Mouse (Mus musculus) forebrain, embryonic 13.5 days (tissue): ENCODE measurements around the gene 9330182L06Rik. TPM values are rescaled to one million over a fixed set of nuclear protein-coding genes. Genes with fewer than 3 reads are reported as not detected.

ENCODE experiments used
- ATAC-seq: fragments of 200-750 bp; cut with Nextera tagmentation; 2 replicates; pipeline ENCODE4 v1.8.0; 2017
- H3K27ac ChIP-seq: fragments of 300-500 bp; sonication (generic); 2 replicates; pipeline ENCODE4 v1.5.1; 2015; ENCODE audit warnings: inconsistent platforms, mild to moderate bottlenecking, moderate library complexity
- H3K27me3 ChIP-seq: fragments of 300-500 bp; sonication (generic); 2 replicates; pipeline ENCODE4 v1.6.1; 2015; ENCODE audit warnings: mild to moderate bottlenecking, inconsistent platforms
- H3K36me3 ChIP-seq: fragments of 300-500 bp; sonication (generic); 2 replicates; pipeline ENCODE4 v1.6.1; 2015; ENCODE audit warnings: mild to moderate bottlenecking, inconsistent platforms; ENCODE audit not compliant: poor library complexity, severe bottlenecking
- H3K4me1 ChIP-seq: fragments of 300-500 bp; sonication (generic); 2 replicates; pipeline ENCODE4 v1.6.1; 2015; ENCODE audit warnings: inconsistent platforms
- H3K4me2 ChIP-seq: fragments of 300-500 bp; sonication (generic); 2 replicates; pipeline ENCODE4 v1.6.1; 2015; ENCODE audit warnings: inconsistent platforms, mild to moderate bottlenecking, moderate library complexity
- H3K4me3 ChIP-seq: fragments of 300-500 bp; sonication (generic); 2 replicates; pipeline ENCODE4 v1.5.1; 2015; ENCODE audit warnings: mild to moderate bottlenecking, inconsistent platforms
- H3K9ac ChIP-seq: fragments of 300-500 bp; sonication (generic); 2 replicates; pipeline ENCODE4 v1.6.1; 2015; ENCODE audit warnings: mild to moderate bottlenecking, inconsistent platforms
- H3K9me3 ChIP-seq: fragments of 300-500 bp; sonication (generic); replicated peaks from 2 replicates; pipeline ENCODE4 v1.6.1; 2016; ENCODE audit warnings: inconsistent platforms
- WGBS: fragments of 180-500 bp; shearing (Covaris S2); methylation state at CpG from one replicate; pipeline ENCODE4 v1.1.7; 2015; 5-methylcytosine and 5-hydroxymethylcytosine counted together
- microRNA counts: library from miRNA; unstranded; fragments of <30 nt; microRNA quantifications from one replicate; lab custom pipeline; 2016
- microRNA-seq: library from miRNA; unstranded; fragments of <30 nt; microRNA quantifications from one replicate; pipeline ENCODE4, GENCODE M21; 2016
- polyA plus RNA-seq: library from polyadenylated mRNA; unstranded; fragments of >200 nt; fragmentation: Nextera tagmentation; extraction: Ambion mirVana; gene quantifications from 2 replicates; pipeline ENCODE4 v1.2.1, GENCODE M21; 2015

The 9330182L06Rik gene
- polyA plus RNA-seq, 1 experiment from 2014 or later, result 4.9 TPM

DNA sequence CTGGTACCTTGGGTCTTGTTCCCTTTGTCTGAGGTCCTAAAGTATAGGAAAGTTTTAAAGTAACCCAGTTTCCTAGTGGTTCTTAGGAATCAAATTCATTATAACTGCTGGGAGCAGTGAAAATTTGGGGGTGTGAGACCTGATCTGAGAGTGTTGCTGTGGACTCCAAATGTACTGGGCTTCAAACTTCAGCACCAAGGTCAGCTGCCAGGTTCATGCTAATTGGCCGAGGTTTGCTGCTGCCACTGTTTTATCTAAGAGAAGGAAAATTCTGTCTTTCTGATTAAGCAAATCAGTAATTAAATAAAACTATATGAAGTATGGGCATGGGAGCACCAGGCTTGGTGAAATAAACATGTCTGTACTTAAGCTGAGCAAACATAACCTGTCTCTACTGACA, 180.2 kb downstream of the 9330182L06Rik start:
- Histone ChIP-seq H3K36me3 (no peaks in the 10 kb centered on the region), H3K4me2 (no peak overlapping the region), H3K9ac (no peak overlapping the region), H3K27ac (no peak overlapping the region), H3K4me1 (no peaks in the 10 kb centered on the region), H3K9me3 (no peaks in the 10 kb centered on the region), H3K27me3 (no peaks in the 10 kb centered on the region), H3K4me3 (no peak overlapping the region)
- ATAC-seq, result no peak
- WGBS, result 22% methylated on average over 1 of the region's 1 CpGs

DNA sequence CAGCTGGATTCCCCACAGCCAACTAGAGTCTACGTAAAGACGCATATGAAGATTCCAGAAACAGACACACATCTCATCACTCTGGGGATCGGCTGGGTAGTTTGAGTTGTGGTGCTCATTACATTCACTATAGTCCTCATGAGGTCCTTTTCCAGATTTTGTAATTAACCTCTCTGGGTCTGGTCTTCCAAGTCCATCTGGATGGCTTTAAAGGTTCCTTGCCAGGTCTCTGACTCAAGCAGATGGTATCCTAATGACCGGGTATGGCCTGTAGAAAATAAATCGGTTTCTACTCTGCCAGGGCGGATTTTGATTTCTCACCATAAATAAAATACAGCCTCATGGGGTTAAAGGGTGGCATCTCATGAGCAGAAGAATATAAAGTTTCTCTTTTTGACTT, 183.0 kb downstream of the 9330182L06Rik start:
- Histone ChIP-seq H3K4me2 (no peak overlapping the region), H3K27ac (no peak overlapping the region), H3K9ac (no peak overlapping the region), H3K4me3 (no peak overlapping the region), H3K36me3 (no peaks in the 10 kb centered on the region), H3K27me3 (no peaks in the 10 kb centered on the region), H3K4me1 (no peaks in the 10 kb centered on the region), H3K9me3 (no peaks in the 10 kb centered on the region)
- WGBS, result 91% methylated on average over 6 of the region's 6 CpGs
- no peak for ATAC-seq

DNA sequence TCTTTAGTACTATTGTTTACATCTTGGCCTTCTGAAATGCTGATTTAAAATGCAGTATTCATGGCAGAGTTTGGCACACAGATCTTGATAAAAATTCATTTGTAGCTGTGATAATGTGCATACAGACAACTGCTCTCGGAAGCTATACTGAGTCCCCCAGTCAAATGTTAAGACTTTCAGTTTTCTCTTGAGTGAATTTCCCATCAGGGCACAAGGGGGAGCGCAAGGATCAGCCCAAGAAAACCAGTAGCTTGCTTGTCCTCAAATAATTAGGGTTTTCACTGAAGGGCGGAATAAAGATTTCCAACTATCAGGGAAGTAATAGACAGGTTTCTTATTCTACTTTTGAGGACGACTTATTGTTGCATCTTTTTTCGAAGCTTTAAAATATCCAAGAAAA, 183.7 kb downstream of the 9330182L06Rik start:
- Histone ChIP-seq H3K9ac (no peak overlapping the region), H3K36me3 (no peaks in the 10 kb centered on the region), H3K27me3 (no peaks in the 10 kb centered on the region), H3K4me2 (no peak overlapping the region), H3K9me3 (no peaks in the 10 kb centered on the region), H3K4me3 (no peak overlapping the region), H3K27ac (no peak overlapping the region), H3K4me1 (no peaks in the 10 kb centered on the region)
- 65% methylated on average over 5 of the region's 5 CpGs for WGBS
- ATAC-seq, result no peak

DNA sequence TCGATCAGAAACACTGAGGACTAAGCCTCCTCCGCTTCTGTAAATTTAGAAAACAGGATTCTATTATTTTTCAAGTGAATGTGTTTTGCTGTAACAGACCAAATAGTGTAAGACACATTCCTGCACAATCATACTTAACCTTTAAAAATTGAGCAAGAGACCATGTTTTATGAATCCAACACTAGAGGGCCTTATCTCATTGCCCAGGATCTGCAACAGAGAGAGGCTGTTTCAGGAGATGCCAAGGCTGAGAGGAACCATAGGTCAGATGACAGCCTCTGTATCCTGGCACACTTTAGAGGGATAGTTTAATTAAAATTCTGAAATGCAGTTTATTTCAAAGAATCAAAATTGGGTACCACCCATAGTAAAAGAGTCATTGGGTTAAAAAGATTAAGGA, 187.4 kb downstream of the 9330182L06Rik start:
- Histone ChIP-seq H3K9ac (no peak overlapping the region), H3K4me2 (no peak overlapping the region), H3K9me3 (no peaks in the 10 kb centered on the region), H3K4me3 (no peak overlapping the region), H3K36me3 (no peaks in the 10 kb centered on the region), H3K27ac (no peak overlapping the region), H3K4me1 (no peaks in the 10 kb centered on the region), H3K27me3 (no peaks in the 10 kb centered on the region)
- WGBS, result 93% methylated on average over 2 of the region's 2 CpGs
- ATAC-seq, result no peak

DNA sequence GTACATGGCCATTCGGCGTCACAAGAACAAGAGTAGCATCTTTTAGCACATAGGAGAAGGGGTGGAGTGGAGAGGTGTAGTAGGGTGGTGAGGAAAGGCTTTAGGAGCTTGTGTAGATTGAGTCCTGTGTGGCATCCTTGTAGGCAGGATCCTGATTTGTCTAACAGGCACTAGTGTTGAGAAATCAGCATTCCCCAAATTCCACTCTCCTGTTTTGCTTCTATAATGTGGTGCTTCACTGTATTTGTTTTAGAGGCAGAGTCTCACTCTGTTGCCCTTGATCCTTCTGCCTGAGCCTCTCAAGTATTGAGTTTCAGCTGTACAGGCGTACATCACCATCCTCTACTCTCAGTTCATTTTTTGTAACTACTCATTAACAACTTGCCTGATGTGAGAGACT, 211.7 kb downstream of the 9330182L06Rik start:
- no peaks in the 10 kb centered on the region for H3K4me1 ChIP-seq
- WGBS, result 88% methylated on average over 3 of the region's 3 CpGs
- H3K9me3 ChIP-seq, result no peaks in the 10 kb centered on the region
- H3K4me2 ChIP-seq, result no peak overlapping the region
- no peak for ATAC-seq
- H3K4me3 ChIP-seq, result no peak overlapping the region
- no peaks in the 10 kb centered on the region for H3K36me3 ChIP-seq
- no peaks in the 10 kb centered on the region for H3K27me3 ChIP-seq
- H3K27ac ChIP-seq, result no peak overlapping the region
- H3K9ac ChIP-seq, result no peak overlapping the region

DNA sequence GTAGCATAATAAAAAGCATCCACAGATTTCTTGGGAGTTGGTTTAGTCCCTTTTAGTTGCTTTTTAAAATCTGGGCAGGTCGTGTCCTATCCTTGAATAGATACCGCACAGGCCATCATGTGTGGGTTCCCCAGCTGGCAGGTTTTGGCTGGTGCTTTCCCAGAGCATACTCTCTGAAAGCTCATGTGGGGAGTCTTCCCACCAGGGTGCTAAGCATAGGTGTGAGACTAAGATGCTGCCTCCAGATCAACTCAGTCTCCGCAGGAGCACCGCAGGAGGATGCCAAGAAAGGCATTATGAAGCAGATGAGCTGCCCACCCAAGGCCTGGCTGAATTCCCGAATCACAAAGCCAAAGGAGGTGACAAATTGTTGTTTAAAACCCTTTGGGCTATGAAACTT, 229.5 kb downstream of the 9330182L06Rik start:
- H3K27ac ChIP-seq, result no peak overlapping the region
- H3K4me3 ChIP-seq, result no peak overlapping the region
- no peak overlapping the region for H3K4me2 ChIP-seq
- H3K9me3 ChIP-seq, result no peaks in the 10 kb centered on the region
- no peaks in the 10 kb centered on the region for H3K27me3 ChIP-seq
- ATAC-seq, result no peak
- WGBS, result 29% methylated on average over 5 of the region's 5 CpGs
- no peaks in the 10 kb centered on the region for H3K4me1 ChIP-seq
- no peak overlapping the region for H3K9ac ChIP-seq
- H3K36me3 ChIP-seq, result no peaks in the 10 kb centered on the region

DNA sequence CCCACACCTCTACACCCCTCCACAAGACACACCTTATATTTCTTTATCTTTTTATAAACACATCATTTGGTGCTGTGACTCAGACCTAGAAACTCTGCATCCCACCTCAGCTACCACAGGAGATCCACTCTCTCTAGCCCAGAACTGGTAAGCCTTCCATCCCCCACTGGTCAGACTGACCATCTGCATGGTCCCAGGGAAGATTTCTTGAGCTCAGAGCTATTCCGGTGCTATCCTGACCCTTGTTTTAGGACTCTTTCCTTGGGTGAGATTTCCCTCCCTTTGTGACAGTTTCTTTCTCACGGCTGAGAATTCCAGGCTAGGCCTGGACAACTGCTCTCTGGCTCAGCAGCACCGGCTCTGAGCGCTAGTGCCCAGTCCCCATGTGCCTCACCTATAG, 231.3 kb downstream of the 9330182L06Rik start:
- H3K27me3 ChIP-seq, result no peaks in the 10 kb centered on the region
- H3K4me1 ChIP-seq, result no peaks in the 10 kb centered on the region
- H3K9me3 ChIP-seq, result no peaks in the 10 kb centered on the region
- H3K27ac ChIP-seq, result no peak overlapping the region
- ATAC-seq, result peak; percentile 27; the same call in 1 of the 2 replicates
- 72% methylated on average over 4 of the region's 4 CpGs for WGBS
- H3K4me2 ChIP-seq, result no peak overlapping the region
- H3K4me3 ChIP-seq, result no peak overlapping the region
- H3K9ac ChIP-seq, result no peak overlapping the region
- no peaks in the 10 kb centered on the region for H3K36me3 ChIP-seq

DNA sequence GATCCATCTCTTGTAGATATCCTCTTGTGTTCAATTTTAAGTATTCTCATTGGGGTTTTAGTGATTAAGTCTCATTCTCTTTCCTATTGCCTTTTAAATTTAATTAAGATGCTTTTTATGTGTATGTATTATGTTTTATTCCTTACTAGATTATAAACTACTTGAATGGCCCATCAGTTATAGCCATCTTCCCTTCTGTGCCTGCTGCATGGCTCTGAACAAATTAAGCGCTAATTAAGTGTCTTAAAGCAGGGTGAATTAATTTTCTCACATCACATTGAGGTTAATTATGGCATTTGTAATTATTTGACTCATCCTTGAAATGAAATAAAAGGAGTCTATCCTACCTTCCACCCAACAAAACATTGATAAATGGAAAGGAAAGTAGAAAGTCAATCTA, 245.1 kb downstream of the 9330182L06Rik start:
- H3K4me3 ChIP-seq, result no peak overlapping the region
- no peak overlapping the region for H3K9ac ChIP-seq
- WGBS, result 87% methylated on average over 1 of the region's 1 CpGs
- no peaks in the 10 kb centered on the region for H3K4me1 ChIP-seq
- H3K9me3 ChIP-seq, result no peaks in the 10 kb centered on the region
- H3K27ac ChIP-seq, result no peak overlapping the region
- H3K36me3 ChIP-seq, result no peaks in the 10 kb centered on the region
- H3K27me3 ChIP-seq, result no peaks in the 10 kb centered on the region
- no peak overlapping the region for H3K4me2 ChIP-seq
- no peak for ATAC-seq

DNA sequence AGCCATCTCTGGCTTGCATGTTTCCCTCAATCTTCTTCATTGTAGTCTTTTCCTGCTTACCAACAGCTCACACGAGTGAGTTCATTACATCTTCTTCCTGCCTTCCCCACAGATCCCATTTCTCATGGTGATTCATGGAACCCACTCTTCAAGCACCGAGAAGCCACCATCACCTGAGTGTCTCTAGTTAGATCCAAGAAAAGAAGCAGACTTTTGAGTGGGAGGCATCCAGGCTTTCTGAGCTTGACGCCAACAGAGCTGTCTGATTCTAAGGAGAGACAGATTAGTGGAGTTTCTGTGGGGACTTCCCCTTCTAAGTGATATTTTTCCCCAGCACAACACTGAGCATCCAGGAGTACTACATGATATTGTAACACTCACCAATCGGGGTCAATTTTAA, 259.6 kb downstream of the 9330182L06Rik start:
- 86% methylated on average over 4 of the region's 4 CpGs for WGBS
- no peak overlapping the region for H3K9ac ChIP-seq
- no peaks in the 10 kb centered on the region for H3K9me3 ChIP-seq
- H3K4me2 ChIP-seq, result no peak overlapping the region
- H3K36me3 ChIP-seq, result no peaks in the 10 kb centered on the region
- H3K4me1 ChIP-seq, result no peaks in the 10 kb centered on the region
- no peak overlapping the region for H3K4me3 ChIP-seq
- H3K27ac ChIP-seq, result no peak overlapping the region
- no peak for ATAC-seq
- no peaks in the 10 kb centered on the region for H3K27me3 ChIP-seq

MicroRNAs encoded within 50 kb of the gene (microRNA counts, 519-probe panel; counts per million panel counts)
- 177 counts per million, percentile 53 among the panel's probes with 10 or more counts for microRNA mmu-miR-879 (lab: Ali Mortazavi, UCI)

Small RNA genes within 50 kb of the gene (microRNA-seq; reads per million reads assigned to microRNA genes)
- gene Mir879, result 6.2 reads per million, percentile 18 among the genes with 10 or more reads in this experiment

Other genes with a start within 250 kb of the 9330182L06Rik start
- 18.4 and 19.6 TPM in 2 replicates for gene Tmem243, start 165.4 kb upstream of the 9330182L06Rik start, polyA plus RNA-seq
- gene Dmtf1, start 104.3 kb upstream of the 9330182L06Rik start, polyA plus RNA-seq, result 63.1 and 68.0 TPM in 2 replicates